Mouse (Mus musculus): ENCODE measurements at regions not wholly inside any gene's neighbourhood (a gene's known extent, or its start where the extent isn't known, plus 50 kb on each side); places are given as distances from the start of the nearest gene placed in this dataset.
A peak's percentile ranks its signal among the peaks of the same experiment; 100 is the strongest.

DNA sequence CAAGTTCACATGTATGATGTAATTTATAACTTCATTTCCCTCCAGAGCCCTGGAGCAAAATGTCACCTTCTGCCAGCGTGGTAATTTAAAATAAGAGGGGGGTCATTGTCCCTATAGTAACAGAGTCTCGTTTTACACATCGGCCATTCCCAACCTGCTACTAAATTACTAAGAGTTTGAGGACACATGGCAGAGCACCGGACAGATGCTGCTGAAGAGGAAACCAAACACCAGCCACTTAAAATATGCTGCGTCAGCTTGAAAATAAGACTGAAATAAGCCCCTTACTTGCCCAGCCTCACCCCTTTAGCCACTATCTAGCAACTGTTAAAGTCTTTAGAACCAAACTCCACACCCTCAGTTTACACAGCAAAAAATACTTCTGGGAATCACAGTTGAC, 518.1 kb upstream of the Atp11b start:
- no peak for DNase-seq

DNA sequence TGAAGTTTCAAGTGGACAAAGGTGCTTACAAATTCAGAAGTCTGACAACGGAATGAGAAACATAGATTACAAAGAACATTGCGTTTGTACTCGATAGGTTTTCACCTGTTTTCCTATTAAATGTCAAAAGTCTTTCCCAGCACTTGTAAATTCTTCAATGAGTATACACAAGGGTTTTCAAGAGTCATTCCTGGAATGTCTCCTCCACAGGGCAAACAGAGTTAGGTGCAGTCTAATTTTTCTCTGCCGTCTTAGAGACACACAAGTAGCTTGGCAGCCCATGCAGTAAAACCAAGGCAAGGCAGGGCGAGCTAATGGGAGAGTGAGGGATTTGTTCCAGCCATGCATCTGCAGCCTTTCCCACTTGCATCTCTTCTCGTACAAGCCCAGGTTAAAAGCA, 516.6 kb upstream of the Atp11b start:
- peak; percentile 69 for DNase-seq

- no peak for DNase-seq
These were observed 511.6 kb upstream of the Atp11b start for GRCm38 (mm10) chr3:35242349-35242748.

- no peak for DNase-seq
These were observed 510.9 kb upstream of the Atp11b start for GRCm38 (mm10) chr3:35242871-35243529.

DNA sequence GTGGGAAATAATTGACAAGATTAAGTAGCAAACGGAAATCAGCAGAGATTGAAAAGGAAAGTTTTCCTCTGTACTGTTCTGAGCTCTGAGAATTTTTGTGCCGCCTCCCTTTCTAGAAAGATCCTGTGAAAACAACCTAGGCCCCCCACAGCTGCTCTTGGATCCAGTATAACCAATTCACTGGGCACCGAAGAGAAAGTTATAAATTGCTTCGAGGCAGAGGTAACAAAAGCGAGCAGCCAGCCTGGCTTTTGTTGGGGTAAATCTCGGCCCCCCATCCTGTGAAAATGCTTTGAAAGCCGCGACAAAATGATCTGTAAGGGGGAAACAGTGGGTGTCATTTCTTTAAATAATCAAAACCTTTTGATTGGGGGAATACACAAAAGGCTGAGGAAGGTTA, 508.9 kb upstream of the Atp11b start:
- DNase-seq, result no peak

DNA sequence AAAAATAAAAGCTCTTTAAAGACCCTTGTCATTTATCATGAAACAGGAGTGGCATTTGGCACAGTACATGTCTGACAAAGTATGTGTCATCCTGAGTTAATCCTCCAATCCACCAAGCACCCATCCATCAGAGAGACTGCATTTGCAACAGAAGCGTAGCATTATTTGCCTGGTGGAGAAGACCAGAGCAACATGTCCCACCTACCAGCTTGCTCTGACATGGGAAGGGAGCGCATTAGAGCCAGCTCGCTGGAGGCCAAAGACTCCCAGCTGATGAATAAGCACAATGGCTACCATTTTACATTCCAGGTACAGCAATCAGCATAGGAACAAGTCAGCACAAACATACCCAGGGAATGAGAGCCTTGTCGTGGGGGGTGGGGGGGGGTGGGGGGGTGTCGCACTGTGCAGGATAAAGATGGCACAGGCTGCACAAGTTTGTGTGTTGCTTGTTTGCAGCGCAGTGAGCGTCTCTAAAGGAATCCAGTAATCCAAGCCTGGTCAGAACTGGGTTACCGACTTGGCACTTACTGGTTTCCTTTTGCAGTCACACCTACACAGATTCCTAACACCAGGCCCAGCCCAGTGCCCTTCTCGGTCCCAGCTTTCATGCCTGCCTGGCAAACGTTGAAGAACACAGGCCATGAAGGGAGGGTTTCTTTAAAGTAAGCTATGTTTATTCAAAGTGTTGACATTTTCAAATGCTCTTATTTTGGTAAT, 507.8 kb upstream of the Atp11b start:
- peak; percentile 13 for DNase-seq

GRCm38 (mm10) chr3:35249160-35249559, 504.7 kb upstream of the Atp11b start:
- DNase-seq, result peak; percentile 68

DNA sequence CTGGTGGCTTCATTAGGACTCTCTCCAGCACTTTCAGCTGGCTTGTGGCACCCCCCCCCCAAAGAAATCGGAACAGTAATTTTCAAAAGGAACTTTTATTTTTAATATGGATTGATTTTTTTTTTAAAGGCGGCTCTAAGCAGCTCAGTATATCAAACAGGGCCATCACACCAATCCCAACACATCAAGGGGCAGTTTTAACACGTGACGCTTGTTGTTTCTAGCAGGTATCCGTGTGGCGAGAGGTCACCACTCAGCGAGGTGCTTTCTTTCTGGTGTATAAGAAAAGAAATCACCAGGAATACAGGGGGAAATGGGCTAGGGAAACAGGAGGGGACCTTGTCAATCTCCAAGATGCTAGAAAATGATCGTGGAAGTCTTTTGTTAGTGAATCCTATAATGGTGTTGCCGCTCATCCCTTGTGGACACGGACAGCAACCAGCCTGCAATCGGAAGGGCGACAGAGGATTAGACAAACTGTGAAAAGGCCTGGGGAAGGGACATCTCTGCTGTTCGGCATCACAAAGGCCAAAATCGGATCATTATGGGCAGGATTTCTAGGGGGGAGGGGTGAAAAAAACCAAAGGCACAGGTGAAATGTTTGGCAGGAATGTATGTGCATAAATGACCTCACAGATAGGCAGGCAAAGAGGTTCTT, 503.7 kb upstream of the Atp11b start:
- DNase-seq, result no peak

- DNase-seq, result no peak
These were observed 500.0 kb upstream of the Atp11b start for GRCm38 (mm10) chr3:35253861-35254260.

DNA sequence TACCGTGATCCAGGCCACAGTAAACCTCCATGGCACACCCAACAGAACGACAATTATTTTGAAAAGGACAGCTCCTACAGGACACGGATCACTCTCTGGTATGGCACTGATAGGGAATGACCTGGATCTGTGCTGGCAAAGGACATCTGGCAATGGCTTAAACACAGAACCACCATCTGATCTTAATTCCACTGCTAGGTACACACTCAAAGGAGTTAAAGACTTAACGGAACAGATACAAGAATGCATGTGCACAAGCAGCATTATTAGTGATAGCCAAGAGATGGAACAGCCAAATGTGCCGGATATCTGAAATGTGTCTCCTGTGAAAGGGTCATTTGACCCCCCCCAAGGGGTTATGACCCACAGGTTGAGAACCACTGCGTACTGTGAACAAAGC, 493.0 kb upstream of the Atp11b start:
- no peak for DNase-seq

GRCm38 (mm10) chr3:35268949-35269348, 485.0 kb upstream of the Atp11b start:
- no peak for DNase-seq

DNA sequence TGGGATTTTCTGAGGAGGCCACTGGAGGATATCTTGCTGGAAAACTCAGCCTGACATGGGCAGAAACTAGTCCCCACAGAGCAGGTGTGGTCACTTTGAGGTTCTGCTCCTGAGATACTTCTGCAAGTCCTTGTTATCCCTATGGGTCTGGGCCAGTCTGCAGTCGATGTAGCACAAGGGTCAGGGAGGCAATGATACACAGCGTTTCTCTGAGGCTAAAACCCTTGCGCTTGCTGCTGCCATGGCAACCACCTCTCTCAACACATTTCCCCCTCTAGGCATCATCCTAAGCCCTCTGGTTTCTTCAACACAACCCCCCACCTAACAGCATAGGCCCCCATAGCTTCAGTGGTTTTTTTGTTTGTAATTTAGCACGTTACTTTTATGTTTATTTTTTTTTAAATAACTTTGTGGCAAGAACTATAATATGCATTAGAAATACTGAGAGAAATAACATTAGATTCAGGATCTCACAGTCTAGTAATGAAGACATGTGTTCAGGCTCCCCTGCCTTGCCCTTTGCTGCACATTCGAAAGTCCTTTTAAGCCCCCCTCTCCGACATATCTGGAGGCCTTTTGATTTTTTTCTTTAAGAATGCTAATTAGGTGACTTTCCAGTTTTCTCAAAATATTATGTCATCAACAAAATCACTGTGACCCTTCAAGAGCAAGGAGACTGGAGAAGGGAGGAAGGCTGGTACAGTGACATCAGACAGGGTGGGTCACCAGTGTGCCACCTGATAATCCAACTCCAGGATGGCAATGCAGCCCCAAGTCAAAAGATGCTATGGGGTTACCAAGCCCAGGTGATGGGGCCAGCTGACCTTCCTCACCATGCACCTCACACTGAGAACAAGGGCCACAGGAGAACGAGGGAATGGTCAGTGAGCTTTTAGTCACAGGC, 483.7 kb upstream of the Atp11b start:
- no peak for DNase-seq

GRCm38 (mm10) chr3:35273546-35273945, 480.4 kb upstream of the Atp11b start:
- no peak for DNase-seq

DNA sequence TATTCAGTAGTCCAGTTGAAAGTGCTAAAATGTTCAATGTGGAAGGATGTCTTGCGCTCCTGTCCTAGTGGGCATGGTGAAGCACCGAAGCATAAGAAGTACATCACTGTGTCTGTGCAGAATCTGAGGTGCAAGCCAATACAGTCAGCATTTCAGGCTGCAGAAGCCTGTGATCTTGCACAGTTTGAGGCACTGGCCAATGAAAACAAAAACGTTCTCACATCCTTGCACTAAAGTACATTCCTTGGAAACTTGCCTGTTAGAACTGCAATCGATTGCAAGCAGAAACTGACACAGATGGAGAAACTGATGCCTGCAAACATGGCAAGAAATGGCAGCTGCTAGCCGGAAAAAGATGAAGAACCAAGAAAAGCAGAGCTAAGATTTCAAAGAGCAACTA, 472.9 kb upstream of the Atp11b start:
- DNase-seq, result no peak

DNA sequence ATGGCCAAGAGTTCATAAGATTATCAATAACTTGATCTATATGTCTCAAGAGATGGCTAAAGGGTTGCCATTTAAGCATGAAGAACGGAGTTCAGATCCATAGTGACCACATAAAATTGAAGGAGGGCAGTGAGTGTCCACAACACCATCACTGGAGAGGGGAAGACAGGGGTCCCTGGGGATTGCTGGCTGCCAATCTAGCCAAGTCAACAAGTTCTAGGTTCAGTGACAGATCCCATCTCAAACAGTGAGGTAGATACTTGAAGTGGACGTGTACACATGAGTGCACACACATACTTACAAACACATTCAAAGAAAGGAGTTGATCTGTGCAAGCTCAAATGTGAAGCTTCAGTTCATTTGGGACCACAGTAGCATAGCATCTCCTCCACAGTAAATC, 471.8 kb upstream of the Atp11b start:
- no peak for DNase-seq

DNA sequence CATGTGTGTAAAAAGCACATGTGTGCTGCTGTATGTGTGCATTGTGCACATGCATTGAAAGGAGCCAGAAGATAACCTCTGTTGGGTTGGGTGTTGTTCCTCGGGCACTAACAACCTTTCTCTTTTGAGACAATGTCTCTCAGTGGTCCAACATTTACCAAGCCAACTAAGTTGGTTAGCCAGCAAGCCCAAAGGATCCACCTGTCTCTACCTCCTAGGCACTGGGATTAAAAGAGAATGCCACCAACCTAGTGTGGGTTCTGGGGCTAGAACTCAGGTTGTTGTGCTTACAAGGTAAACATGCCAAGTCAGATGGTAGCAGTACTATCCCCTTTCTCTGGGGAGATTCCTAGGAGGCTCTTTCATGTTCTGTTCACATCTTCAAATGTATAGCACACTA, 459.1 kb upstream of the Atp11b start:
- no peak for DNase-seq

- DNase-seq, result no peak
These were observed 458.2 kb upstream of the Atp11b start for GRCm38 (mm10) chr3:35295746-35296145.

GRCm38 (mm10) chr3:35299036-35299435, 454.9 kb upstream of the Atp11b start:
- DNase-seq, result no peak

DNA sequence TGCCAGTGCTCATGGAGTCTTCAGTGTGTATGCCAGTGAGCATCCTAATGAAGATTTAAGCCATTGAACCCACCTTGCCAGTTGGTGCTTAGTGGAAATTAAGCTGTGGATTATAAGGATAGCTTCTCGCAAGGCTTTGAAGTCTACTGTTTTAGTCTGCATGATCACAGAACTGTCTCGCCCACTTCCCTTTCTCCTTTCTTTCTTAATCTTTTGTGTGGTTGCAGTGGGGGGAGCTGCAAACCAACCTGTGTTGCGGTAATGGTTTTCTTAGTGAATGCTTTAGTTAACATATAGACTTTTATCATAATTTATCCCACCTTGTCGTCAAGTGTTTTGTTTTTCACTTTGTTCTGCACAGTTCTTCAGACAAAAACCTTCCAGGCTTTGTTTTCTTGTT, 447.9 kb upstream of the Atp11b start:
- DNase-seq, result no peak

GRCm38 (mm10) chr3:35314177-35314576, 439.7 kb upstream of the Atp11b start:
- no peak for DNase-seq

DNA sequence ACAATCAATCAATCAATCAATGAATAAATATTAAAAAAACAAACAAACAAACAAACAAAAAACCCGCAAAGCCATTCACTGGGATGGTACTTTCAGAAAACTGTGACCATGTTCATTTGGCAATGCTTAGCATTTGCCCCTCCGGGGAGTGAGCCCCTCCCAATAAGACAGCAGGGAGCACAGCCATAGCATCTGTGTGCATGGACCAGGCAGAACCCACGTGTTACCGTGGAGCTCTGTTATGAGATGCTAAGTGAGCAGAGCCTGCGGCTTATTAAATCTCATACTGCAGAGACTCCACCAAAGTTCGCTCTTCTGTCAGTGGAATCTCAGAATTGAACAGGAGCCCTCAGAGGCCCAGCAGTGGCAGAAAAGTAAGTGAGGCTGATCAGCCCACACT, 438.7 kb upstream of the Atp11b start:
- no peak for DNase-seq

DNA sequence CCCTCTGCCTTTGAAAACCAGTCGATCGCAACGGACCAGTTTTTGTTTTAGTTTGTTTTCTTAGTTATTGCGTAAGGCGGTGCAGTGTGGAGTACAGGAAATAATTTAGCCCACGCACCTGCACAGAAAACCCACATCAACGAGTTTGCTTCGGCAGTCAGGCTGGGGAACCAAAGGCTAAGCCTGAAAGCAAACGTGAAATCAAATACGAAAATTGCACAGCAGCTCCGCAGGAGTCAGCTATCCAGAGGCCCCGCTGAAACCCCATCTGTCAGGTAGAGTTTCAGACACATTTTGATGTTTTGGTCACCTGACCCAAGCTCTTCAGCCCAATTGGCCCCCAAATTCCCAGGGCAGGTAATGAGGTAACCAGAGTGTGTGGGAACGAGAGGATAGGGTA, 435.6 kb upstream of the Atp11b start:
- peak; percentile 40 for DNase-seq

GRCm38 (mm10) chr3:35320844-35321393, 433.0 kb upstream of the Atp11b start:
- peak; percentile 6 for DNase-seq
